Mouse (Mus musculus) right cerebral cortex, postnatal 14 days (tissue): ENCODE measurements around the gene Hirip3.

Experiments
- DNase-seq: peaks from one replicate; pipeline ENCODE4 v3.0.0; 2022

Gene Hirip3

DNA sequence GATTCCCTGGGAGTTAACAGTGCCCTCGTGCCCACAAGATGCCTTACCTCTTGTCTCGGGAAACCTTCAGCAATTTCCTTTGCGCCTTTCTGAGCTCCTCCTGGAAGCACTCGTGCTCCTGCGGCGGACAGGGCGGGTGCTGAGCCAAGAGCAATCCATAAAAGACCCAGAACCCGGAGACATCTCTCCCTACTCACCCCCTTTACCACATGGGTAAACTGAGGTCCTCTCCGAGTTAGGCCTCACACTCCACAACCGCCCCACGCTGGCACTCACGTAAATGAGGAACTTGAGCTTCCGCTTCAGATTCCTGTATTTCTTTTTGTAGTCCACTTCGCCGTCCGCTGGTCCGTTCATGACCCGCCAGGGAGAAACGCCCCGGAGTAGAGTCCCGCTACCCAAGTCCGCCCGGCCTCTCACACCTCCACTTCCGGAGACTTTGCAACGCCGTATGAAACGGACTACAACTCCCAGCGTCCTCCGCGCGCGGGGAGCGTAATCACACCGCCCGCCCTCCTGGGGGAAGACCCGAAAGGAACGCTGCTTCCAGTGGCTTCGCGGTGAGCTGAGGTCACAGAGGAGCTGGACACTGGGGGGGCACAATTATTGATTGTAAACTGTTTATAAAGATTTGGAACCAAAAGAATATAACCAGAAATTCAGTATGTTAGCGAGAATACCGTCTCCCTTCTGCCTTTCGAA is at the start of gene Hirip3:
Gene Hirip3 (plus strand): TSS at position 544 of the 702 bp plus-strand sequence.
- DNase-seq, result peak; percentile 93

DNA sequence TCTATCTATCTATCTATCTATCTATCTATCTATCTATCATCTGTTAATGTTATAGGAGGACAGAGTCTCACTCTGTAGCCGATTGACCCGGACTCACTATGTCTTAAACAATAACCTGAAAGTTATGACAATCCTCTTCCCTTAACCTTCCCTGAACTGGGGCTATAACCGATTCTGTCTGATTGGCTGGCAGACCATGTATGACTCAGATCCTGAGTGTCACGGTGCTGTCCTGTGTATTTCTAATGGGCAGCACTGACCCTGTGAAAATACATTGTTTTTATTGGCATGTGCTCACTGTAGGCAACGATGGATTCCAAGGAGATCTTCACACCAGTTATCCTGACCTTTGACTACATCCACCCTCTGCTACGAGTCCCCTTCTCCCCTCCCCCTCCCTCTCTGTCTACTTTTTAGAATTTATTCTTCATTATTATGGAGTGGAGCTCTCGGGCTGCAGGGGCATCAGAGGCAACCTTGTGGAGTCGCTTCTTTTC is 46.0 kb upstream of the Hirip3 start:
- no peak for DNase-seq

DNA sequence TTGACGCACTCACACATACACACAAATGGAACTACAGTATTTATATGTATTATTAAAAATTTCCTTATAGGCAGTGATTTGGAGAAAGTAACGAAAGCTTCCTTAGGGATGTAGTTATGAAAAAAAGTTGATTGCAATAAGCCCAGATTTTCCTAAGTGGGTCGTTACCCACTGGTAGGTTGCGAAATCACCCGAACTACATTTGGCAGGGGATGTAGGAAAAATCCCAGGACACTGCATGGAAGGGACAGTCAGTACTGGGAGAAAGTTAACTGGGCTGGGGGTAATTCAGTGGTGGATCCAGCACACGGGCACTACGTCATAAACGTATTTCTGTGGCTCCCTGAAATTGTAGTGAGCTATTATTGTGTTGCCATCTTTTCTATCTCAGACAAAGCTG is 45.3 kb upstream of the Hirip3 start:
- DNase-seq, result no peak

GRCm38 (mm10) chr7:126817595-126817994 is 44.2 kb upstream of the Hirip3 start:
- no peak for DNase-seq

DNA sequence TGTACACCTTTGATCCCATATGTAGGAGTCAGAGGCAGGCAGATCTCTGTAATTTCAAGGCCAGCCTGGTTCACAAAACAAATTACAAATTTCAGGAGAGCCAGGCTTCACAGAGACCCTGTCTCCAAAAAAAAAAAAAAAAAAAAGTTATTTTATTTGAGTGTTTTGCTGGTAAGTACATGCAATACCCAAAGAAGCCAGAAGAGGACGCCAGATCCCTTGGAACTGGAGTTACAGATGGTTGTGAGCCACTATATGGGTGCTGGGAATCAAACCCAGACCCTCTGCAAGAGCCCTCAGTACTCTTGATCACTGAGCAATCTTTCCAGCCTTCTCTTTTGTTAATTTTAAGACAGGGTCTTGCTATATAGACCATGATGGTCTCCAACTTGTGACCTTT is 43.0 kb upstream of the Hirip3 start:
- DNase-seq, result no peak

DNA sequence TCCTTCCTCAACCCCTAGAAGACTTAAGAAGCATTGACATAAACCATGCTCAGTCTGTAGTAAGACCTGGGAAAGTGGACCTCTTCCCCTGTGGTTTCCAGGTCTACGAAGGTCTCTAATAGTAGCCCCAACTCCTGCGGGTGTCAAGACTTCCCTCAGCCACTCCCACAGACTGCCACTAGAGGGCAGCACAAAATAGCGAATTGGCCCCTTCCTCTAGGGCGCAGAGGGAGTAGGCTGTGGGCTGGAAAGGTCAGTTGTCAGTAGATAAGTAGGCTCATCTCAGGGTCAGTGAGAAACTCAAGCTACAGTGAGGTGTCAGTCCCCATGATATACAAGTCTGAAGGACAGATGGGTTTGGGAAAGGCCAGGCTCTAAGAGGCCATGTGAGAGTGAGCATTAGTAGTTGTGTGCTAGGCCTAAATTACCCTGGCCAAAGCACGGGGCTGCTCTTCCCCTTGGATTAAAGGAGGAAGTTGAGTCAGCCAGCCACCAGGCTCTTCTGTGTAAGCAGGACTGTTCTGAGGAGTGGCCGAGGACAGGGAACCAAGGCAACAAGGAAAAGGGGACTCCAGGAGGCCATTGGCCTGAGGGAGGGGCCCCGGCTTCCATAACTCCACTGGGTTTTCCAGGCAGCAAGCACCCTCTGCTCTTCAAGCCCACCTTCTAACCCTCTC is 39.8 kb upstream of the Hirip3 start:
- peak; percentile 83 for DNase-seq

- DNase-seq, result no peak
These were observed 39.0 kb upstream of the Hirip3 start for GRCm38 (mm10) chr7:126822741-126823140.

DNA sequence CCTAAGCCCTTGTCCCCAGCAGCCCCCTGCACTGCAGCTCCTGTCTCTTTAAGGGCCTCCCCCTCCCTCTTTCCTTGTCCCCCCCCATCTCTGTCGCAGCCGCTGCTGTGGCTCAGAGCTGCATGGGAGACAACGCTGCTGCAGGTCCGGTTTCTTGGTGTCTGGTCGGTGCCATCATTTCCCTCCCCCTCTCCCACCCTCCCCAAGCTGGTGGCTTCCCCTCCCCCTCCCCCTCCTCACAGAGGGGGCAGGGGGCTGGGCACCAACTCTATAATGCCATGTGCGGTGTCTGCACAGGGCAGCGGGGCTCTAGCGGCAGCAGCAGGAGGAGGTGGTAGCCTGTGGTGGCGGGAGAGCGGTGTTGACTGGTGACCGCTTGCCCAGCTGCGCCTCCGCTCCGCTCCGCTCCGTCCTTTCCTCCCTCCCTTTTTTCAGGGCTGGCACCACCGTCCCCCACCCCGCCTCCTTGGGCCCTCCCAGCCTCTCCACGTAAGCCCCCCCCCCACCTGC is 38.5 kb upstream of the Hirip3 start:
- DNase-seq, result peak; percentile 50

GRCm38 (mm10) chr7:126823940-126824339 is 37.8 kb upstream of the Hirip3 start:
- no peak for DNase-seq

DNA sequence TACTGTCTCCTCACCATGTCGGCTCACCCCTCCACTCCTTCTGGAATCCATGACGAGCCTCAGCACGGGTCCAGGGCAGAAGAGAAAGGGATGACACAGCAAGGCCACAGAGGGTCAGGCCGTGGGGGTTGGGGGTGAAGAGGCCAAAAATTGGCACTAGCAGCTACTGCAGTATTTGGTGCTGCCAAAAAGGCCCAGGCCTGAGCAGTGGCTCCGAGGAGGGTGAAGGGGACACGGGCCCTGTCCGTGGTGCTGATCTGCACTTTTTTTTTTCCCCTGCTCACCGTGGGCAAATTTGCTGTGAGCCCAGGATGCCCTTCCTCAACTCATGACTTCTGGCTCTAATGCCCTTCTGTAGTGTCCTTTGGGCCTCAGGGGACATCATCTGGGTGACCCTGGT is 36.4 kb upstream of the Hirip3 start:
- DNase-seq, result no peak

DNA sequence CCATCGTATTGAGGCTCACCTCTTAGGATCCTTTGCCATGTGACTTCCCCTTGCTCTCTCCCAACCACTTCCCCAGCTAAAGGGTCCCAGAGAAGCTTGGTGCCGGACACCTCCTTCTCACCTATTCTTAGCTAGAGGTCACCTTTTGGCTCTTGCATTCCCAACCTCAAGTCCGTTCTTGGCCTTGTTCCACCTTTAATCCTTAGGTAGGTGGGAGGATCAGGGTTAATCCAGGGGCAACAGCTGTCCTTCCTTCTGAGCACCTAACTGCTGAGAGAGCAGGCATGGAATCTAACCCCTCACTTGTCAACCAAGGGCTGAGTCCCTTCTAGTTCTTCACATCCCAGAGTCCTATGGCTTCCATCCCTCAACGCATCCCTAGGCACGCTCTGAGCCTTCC is 35.8 kb upstream of the Hirip3 start:
- DNase-seq, result no peak

- no peak for DNase-seq
These were observed 30.2 kb upstream of the Hirip3 start, which contains the start of gene 4930451I11Rik for GRCm38 (mm10) chr7:126831539-126831938. 4930451I11Rik (minus strand) TSS chr7:126831639.

GRCm38 (mm10) chr7:126832036-126832598 is 29.7 kb upstream of the Hirip3 start:
- DNase-seq, result peak; percentile 82

GRCm38 (mm10) chr7:126833294-126833693 is 28.5 kb upstream of the Hirip3 start:
- DNase-seq, result no peak

DNA sequence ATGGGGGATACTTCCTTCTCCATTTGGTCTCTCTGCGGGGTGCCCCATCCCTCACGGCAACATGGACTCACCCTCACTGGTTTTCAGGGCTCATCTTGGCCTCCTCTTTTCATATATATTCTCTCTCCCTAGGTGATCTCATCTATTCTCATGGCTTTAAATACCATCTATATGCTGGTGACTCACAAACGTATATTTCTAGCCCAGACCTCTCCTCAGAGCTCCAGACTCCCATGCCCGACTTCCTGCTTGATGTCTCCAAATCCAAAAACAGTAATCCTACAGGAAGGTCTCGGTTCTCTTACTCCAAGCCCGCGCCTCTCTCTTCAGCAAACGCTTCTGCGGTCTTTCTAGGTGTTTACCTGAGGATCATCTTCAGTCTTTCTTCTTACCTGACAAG is 18.5 kb upstream of the Hirip3 start:
- DNase-seq, result no peak

- DNase-seq, result no peak
These were observed 16.3 kb upstream of the Hirip3 start for GRCm38 (mm10) chr7:126845516-126845915.

- DNase-seq, result no peak
These were observed 14.7 kb upstream of the Hirip3 start, which contains the start of gene Doc2a for GRCm38 (mm10) chr7:126847116-126847420. Doc2a (plus strand) TSS chr7:126847416.

DNA sequence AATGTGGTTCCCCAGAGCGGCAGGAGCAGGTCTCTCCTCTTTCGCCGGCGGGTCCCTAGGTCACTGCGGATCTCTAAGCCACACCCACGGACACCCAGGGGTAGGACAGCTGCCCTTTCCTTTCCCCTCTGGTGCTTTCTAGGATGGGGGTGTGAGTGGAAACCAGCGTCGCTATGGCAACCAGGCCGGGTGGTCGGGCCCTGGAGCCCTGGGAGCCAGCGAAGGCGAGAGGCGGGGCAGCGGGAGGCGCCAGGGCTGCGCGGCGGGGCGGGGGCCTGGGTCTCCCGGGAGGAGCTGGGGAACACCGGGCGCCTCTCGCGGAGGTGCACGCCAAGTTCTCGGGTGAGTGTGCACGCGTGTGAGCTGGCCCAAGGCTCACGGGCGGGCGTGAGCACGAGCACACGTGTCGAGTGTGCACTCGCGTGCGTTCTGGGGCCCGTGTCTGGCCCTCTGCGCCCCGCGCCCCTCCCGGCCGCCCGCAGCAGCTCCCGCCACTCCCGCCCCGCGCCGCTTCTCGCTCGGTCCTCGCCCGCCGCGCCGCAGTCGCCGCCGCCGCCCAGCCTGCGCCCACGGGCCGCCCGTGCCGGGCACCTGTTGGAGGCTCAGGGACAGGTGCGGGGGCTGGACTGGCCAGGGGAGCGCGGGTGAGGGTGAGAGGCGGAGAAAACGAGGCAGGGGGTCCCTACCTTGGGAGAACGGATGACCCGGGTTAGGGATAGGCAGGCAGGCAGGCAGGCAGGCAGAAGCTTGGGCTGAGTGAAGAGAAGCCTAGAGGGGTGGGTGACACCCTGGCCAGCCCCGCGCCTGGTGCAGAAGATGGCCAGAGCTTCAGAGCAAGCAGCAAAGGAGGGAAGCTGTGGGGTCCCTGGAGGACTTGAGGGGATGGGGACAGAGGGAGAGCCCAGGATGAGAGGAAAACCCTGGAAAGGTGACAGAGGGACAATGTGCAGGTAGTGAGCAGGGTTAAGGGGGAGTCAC is 14.1 kb upstream of the Hirip3 start:
- DNase-seq, result peak; percentile 57

DNA sequence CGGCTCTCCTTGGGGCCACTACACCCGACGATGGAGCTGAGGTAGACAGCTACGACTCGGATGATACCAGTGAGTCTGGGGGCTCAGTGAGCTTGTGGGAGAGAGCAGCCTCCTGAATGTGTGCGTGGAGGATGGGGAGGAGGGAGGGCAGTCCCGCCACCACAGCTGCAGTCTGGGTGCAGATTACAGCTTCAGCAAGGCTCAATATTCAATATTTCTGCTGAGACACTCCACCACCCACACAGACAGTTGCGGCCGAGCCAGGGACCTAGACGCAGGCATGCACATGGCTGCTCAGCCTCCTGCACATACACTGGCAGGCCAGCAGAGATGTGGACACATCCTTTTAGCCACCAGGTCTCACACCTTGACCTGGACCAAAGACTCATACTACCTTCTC is 13.0 kb upstream of the Hirip3 start:
- DNase-seq, result peak; percentile 52

- no peak for DNase-seq
These were observed 11.6 kb upstream of the Hirip3 start for GRCm38 (mm10) chr7:126850161-126850560.

GRCm38 (mm10) chr7:126851192-126851591 is 10.6 kb upstream of the Hirip3 start:
- DNase-seq, result no peak

GRCm38 (mm10) chr7:126853454-126853853 is 8.3 kb upstream of the Hirip3 start:
- no peak for DNase-seq

DNA sequence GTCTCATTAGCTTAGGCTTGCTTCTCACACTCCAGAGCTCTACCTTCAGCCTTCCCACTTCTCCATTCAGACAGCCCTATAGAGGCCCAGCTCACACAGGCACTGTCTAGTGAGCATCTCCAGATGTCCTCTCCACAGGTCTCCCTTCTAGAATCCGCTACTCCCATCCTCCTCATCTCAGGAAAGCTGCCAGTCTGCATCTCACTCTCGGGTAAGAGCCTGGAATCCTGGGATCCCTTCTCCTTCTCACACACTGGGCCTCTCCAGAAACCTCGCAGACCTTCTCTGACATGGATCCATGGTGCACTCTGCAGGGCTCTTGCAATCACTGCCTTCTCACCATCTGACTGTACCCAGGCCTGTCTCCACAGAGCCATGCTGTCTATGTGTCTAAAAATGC is 6.1 kb upstream of the Hirip3 start:
- DNase-seq, result no peak
